Mouse (Mus musculus): ENCODE measurements around the gene Clec4a2.
"Not testable (repeated sequence)": the region's sequence is repeated elsewhere in the genome, so short reads cannot be mapped to it uniquely, and the experiment has no call there.

DNA sequence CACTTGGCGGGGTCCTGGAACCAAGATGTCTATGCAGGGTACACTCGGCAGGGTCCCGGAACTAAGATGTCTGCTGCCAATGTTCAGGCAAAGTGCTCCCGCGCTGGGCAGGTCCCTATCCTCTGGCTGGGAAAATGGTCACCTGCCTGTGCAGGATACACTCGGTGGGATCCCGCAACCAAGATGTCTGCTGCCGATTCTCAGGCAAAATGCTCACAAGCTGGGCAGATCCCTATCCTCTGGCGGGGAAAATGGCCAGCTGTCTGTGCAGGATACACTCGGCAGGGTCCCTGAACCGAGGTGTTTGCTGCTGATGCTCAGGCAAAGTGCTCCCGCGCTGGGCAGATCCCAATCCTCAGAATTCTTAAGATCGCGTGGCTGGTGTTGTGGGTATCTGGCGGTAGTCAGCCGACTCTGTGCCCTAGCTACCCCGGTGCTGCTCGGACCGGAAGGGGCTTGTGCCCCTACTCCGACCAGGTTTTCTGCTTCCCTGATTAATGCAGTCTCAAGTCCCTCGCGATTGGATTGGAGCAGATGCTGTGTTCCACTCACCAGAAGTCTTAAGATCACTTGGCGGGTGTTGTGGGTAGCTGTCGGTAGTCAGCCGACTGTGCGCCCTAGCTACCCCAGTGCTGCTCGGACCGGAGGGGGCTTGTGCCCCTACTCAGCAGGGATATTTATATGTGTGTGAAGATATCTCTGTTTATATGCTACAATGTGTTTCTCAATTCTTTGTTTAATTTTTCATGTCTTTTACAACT, 31.7 kb downstream of the Clec4a2 start:
- not testable (repeated sequence) for TF ChIP-seq FLI1 (IDR thresholded peaks at IDR 0.05; ENCODE audit: low read length); GATA1 (IDR thresholded peaks at IDR 0.05; ENCODE audit: borderline replicate concordance, low read length)
